Mouse (Mus musculus) mammary gland, adult 2 months (tissue): ENCODE results near the gene Taf6. TPM values are rescaled to one million over a fixed set of nuclear protein-coding genes. Genes with fewer than 3 reads are reported as not detected.

Source experiments
- polyA plus RNA-seq: library from polyadenylated mRNA; depleted of rRNA; stranded (reverse); fragments of >200 nt; gene quantifications from 2 replicates; pipeline ENCODE4 v1.2.3, GENCODE M21; 2012; ENCODE audit warnings: low replicate concordance; rRNA removed

The Taf6 gene
- polyA plus RNA-seq: 56.7 and 72.9 TPM in 2 replicates

DNA sequence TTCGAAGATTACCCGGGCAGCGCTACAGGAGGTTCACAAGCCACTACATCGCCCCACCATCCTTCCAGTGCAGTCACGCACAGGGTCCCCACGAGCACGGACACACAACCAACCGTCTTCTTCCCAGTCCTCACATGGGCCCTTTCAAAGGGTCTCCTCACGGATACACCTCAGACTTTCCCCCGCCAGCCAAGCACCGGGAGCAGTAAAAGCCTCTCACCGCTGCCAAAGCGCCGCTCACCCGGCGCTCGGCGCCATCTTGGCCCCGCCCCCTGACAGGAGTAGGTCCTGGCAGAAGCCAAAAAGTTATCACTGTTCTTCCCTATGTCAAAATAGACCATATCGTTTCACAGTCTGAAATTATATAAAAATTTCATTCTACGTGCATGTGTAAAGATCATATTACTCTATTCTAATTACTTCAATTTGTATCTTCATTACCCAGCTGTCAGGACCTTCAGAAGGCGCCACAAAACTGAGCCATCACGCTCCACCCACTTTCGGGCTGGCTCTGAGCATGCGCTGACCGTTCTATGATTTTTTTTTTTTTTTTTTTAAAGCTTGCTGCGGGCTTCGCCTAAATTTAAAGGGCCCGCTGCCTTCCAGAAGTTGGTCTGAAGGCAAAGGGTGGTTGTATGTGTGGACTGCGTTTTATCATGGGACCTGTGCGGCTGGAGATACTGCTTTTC lies at the start of gene Taf6, which contains the start of gene Cnpy4:
Gene Taf6, minus strand, starts transcription at position 502 of the 689 bp plus-strand sequence.
Gene Cnpy4, plus strand, starts transcription at position 536 of the 689 bp plus-strand sequence.

DNA sequence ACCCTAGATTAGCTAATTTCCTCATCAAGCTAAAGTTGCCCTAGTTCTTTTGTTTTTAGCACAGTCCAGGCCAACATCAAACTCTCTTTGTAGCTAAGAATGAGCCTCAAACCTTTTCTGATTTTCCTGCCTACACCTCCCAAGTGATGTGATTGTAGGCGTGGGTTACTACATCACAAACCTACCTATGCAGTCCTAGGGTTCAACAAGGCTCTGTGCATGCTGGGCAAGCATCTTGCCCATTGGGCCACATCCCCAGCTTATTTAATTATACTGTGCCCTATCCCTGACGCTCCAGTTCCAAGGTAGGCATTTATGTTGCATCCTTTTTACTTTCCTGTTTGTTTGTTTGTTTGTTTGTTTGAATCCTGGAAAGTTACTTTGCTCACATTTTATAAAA lies 38.4 kb upstream of the Taf6 start, which contains the start of gene Nxpe5:
Gene Nxpe5, plus strand, starts transcription at position 199 of the 400 bp plus-strand sequence.

GRCm38 (mm10) chr5:138193771-138194727 lies 6.8 kb upstream of the Taf6 start, which contains the start of gene Mblac1:
Mblac1 (plus strand) TSS chr5:138194314.

GRCm38 (mm10) chr5:138171695-138172491 lies 15.4 kb downstream of the Taf6 start, which contains the start of the genes Ap4m1 and Mcm7:
Ap4m1 (plus strand) TSS chr5:138172002.
Mcm7 (minus strand) TSS chr5:138172422.

GRCm38 (mm10) chr5:138160842-138161665 lies 26.2 kb downstream of the Taf6 start, which contains the start of gene Cops6:
Cops6 (plus strand) TSS chr5:138161071.

DNA sequence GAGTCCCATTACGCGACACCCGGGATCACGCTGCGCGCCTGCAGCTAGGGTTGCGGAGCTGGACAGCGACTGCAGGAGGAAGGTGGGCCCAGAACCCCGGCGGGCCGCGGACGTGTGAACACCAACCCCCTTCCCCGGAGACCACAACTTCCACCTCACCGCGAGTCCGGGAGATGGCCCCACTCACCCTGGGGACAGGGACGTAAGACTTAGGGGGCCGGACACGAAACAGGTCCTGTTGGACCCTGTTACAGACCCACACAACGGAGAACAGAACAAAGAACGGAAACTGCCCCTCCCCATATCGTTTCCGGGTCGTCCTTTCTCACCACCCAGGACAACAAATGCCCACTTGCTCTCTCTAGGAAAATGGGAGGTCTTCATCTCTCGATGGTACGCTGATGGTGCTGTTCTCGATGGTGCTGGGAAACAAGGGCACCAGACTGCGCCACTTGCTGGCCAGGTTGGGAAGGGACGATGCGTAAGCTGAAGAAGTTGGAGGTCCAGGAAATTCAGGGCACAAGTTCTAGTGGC lies 31.7 kb downstream of the Taf6 start, which contains the start of gene Zfp113:
Gene Zfp113, minus strand, starts transcription at position 302 of the 534 bp plus-strand sequence.

Other genes with a start within 250 kb of the Taf6 start
- gene Gjc3, start 224.4 kb downstream of the Taf6 start, polyA plus RNA-seq: 0.19 and 1.3 TPM in 2 replicates
- gene Azgp1, start 205.9 kb downstream of the Taf6 start, polyA plus RNA-seq: 0.32 and 2.1 TPM in 2 replicates
- gene Smok3a, start 166.2 kb downstream of the Taf6 start, polyA plus RNA-seq: not detected in 2 replicates
- not detected in 2 replicates for gene Smok3b, start 166.0 kb downstream of the Taf6 start, polyA plus RNA-seq
- not detected in 2 replicates for gene Smok3c, start 134.3 kb downstream of the Taf6 start, polyA plus RNA-seq
- gene Zkscan1, start 102.4 kb downstream of the Taf6 start, polyA plus RNA-seq: 2.6 and 6.0 TPM in 2 replicates
- 4.6 and 8.1 TPM in 2 replicates for gene Zscan21, start 70.5 kb downstream of the Taf6 start, polyA plus RNA-seq
- 2.3 and 3.0 TPM in 2 replicates for gene Zfp113, start 31.7 kb downstream of the Taf6 start, polyA plus RNA-seq
- 58.2 and 130 TPM in 2 replicates for gene Cops6, start 26.4 kb downstream of the Taf6 start, polyA plus RNA-seq
- gene Ap4m1, start 15.4 kb downstream of the Taf6 start, polyA plus RNA-seq: 42.4 and 60.0 TPM in 2 replicates
- gene Mcm7, start 15.0 kb downstream of the Taf6 start, polyA plus RNA-seq: 23.8 and 27.4 TPM in 2 replicates
- 2.6 and 4.9 TPM in 2 replicates for gene Cnpy4, start within 50 bp of the Taf6 start, polyA plus RNA-seq
- gene Mblac1, start 6.9 kb upstream of the Taf6 start, polyA plus RNA-seq: 5.2 and 11.9 TPM in 2 replicates
- gene Nxpe5, start 38.4 kb upstream of the Taf6 start, polyA plus RNA-seq: 2.6 and 4.4 TPM in 2 replicates
- gene Lamtor4, start 68.0 kb upstream of the Taf6 start, polyA plus RNA-seq: 177 and 194 TPM in 2 replicates
- 55.8 and 97.3 TPM in 2 replicates for gene BC037034, start 76.6 kb upstream of the Taf6 start, polyA plus RNA-seq
- 0.41 and 1.4 TPM in 2 replicates for gene Gal3st4, start 85.4 kb upstream of the Taf6 start, polyA plus RNA-seq
- 0.04 TPM in 1 of 2 replicates, not detected in the other for gene Gm43720, start 92.5 kb upstream of the Taf6 start, polyA plus RNA-seq
- 4.2 and 7.0 TPM in 2 replicates for gene Gpc2, start 92.6 kb upstream of the Taf6 start, polyA plus RNA-seq
- gene Stag3, start 92.8 kb upstream of the Taf6 start, polyA plus RNA-seq: 0.38 and 0.56 TPM in 2 replicates
- gene Pvrig, start 154.5 kb upstream of the Taf6 start, polyA plus RNA-seq: 1.3 and 1.4 TPM in 2 replicates